Mouse (Mus musculus) thymus, postnatal 10 days (tissue): Measurements from ENCODE around the gene Chd9.
A peak's percentile ranks its signal among the peaks of the same experiment; 100 is the strongest.
"Not testable (repeated sequence)": the region's sequence is repeated elsewhere in the genome, so short reads cannot be mapped to it uniquely, and the experiment has no call there.

Source experiments
- DNase-seq, 2 experiments: peaks; one replicate each; pipeline ENCODE4 v3.0.0; 2021; ENCODE audit warnings: low spot score in 2 of 2

Chd9 gene

DNA sequence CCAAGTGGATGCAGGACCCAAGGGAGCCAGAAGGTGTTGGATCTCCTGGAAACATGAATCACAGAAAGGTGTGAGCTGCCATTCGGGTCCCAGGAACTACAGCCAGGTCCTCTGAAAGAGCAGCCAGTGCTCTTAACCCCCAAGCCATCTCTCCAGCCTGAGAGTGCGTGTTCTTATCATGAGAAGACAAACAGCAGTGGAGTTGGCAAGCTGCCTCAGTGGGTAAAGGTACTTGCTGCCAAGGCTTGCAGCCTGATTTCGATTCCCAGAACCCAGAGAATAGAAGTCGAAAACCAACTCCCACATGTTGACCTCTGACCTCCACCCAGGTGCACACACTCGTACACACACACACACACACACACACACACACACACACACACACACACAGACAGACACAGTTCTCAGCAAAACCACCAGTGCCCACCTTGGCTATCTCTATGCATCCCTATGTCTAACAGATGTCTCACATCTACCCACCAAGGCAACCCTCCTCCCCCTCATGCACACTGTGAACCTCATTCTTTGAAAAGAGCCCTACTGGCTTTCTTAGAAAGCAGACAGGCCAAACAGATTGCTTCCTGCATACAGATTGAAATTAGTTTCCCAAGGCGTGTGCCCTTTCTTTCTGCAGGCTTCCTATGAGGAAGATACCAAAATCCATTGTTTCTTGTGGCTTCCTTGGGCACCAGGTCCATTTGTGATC, 43.4 kb downstream of the Chd9 start:
- DNase-seq, result no peak

DNA sequence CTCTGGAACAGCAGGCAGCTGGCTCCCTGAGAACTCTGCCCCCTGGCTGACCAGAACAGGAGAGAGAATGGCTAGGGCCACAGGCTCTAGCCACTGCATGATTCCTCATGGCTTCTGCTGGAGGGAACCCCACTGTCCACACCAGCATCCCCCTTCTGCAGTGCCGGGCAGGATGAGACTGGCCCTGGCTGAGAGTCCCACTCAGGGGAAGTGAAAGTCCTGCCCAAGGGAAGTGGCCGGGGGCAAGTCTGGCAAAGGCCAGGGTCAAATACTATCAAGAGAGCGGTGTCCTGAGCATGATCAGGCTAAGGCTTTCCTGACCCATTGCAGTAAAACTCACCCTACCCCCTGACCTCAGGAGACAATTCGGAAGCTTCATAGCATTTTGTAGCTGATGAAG, 44.9 kb downstream of the Chd9 start:
- DNase-seq, result no peak

DNA sequence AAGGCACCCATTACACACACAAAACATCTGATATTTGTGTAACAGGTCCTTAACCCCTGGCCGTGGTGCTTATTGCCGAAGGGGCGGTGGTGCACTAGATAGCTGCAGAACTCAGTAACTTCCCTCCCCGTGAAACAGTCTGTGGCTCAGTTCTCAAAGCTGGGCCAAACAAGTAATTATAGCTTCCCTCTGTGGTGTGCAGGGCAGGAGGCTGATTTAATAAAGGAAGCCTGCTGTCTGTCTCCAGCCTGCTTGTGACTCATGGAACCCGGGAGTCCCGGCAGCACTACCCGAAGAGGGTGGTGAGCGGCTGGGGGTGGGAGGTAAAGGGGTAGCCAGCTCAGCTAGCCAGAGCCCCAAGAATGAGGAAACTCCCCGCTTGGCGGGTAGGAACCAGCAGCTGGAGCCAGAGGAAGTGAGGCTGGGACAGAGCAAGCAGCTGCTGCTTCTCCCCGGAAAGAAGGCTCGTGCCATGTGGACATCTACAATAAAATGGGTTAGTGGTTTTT, 48.1 kb downstream of the Chd9 start:
- DNase-seq, result no peak

DNA sequence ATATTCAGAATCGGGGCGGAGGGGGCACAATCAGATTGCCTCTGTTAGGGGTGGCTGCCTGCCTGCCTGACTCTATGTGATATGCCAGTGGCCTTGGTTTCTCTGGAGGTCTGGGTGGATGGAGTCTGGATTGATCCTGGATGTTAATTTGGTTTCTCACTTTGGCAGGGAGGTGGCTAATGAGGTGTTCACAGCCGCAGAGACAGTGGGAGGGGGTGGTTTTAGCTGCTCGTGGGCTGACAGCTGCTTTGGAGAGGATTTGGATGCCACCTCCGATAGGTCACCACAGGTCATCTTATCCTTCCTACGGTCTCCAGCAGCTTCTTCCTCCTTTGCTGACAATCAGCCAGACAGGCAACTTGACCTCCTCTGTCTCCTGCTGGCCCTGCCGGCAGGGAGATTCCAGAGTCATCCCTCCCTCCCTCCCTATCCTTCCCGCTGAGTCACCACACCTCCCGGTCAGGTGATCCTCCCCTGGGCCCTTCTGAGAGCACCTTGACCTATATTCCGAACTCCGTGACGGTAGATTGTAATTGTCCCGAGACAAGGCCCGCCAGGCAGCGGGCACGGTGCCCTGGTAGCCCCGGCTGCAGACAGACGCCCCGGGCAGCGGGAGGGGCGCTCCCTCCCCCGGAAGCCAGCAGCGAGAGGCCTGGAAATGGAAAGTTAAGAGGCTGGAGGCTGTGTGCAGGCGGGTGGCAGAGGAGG, 48.7 kb downstream of the Chd9 start:
- DNase-seq, result peak; percentile 48 to 58

DNA sequence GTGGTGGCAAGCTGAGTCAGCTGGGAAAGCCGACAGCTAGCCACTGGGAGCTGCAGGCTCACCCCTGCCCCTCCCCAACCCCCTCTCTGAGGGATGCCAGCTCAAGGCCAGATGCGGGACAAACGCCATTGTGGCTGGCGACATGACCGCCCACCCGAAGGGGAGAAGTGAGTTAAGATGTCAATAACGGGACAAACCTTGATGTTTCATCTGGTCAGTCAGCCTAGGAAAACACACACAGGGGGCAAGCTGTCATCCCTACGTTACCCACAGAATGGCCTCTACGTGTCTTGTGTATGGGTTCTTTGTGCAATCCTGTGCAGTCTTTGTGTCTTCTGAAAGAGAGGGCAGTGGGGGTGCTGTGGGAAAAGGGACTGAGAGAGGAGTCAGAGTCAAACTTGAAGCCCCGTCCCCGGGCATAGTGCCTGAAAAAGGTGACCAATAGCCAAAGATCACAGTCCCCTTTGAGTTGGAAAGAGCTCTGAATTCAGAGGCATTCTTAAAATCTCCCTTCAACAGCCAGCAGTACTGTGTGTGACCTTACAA, 49.4 kb downstream of the Chd9 start:
- no peak for DNase-seq

DNA sequence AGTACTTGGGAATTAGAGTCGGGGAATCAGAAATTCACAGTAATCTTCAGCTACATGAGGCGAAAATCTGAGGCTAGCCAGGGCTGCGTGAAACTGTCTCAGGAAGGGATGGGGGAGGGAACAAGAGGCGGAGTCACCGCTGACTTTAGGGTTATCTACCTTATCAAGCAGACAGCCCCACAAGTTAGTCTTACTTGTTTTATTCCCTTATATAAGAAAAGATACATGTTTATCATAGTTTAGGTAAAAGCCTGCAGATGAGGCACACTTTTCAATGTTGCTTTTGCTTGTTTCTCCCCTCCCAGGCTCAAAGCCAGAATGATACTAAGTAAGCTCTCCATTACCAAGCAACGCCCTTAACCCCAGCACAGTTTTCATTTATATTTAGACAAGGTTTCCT, 50.4 kb downstream of the Chd9 start:
- no peak for DNase-seq

DNA sequence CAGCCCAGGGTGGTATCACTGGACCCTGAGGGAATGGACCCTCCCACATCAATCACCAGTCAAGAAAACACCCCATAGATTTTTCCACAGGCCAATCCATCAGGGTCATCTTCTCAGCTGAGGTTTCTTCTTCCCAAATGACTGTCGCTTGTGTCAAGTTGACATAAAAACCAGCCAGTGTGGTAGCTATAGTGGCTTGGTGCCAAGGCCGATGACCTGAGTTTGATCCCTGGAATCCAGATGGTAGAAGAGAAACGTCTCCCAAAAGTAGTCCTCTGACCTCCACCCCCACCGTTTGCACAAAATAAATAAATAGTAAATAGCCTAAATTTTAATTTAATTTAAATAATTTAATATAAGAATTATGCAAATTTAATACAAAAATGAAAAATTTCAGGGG, 51.9 kb downstream of the Chd9 start:
- DNase-seq, result no peak

DNA sequence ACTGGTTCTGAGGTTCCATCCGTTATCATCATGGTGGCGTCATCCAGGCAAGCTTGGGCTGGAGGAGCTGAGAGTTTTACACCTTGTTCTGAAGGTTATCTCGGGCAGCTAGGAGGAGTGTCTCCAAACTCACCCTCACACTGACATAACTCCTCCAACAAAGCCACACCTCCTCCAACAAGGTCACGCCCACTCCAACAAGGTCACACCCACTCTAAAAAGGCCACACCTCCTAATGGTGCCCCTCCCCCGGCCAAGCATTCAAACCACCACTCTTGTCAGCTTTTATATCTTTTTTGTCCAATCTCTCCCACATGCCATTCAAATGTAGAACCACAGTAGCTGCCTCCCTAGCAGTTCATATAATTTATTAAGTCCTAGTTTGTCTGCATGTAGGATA, 53.0 kb downstream of the Chd9 start:
- DNase-seq, result no peak

DNA sequence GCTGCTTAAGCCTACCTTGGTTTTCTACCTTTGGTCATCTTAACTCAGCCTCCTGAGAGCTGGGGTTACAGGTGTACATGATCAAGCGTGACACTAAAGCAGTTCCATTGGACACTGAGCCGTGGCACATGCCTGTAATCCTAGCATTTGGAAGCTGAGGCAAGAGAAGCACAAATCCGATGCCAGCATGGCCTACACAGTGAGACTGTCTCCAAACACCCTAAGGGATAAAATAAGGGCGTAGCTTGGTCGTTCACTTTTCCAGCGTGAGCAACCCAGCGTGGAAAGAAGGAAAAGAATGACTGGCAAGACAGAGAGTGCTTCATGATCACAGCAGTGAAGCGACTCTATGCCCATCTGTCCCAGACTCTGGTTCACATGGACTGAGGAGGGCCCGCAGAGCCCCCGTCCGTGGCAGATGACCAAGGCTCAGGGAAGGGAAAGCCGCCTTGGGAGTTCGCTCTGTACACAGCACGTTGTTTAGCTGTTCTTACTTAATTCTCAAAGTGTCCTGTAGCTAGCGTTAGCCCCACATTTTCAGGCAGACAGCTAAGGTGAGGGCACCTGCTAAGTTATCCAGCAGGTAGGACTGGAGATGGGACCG, 54.0 kb downstream of the Chd9 start:
- no peak for DNase-seq

DNA sequence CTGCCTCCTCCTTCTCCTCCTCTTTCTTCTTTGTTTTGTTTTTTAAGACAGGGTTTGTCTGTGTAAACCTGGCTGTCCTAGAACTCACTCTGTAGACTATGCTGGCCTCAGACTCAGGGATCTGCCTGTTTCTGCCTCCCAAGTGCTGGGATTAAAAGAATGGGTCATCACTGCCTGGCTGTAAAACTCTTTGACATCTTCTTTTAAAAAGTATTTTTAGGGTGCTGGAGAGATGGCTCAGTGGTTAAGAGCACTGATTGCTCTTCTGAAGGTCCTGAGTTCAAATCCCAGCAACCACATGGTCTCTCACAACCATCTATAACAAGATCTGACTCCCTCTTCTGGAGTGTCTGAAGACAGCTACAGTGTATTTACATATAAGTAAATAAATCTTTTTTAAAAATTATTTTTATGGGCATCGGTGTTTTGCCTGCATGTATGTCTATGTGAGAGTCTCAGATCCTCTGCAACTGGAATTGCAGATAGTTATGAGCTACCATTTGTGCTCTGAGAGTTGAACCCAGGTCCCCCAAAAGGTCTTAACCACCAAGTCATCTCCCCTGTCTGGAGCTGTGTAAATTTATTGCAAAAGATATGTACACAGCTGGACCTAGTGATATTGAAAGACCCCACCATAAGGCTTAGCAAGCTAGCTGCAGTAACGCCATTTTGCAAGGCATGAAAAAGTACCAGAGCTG, 57.7 kb downstream of the Chd9 start:
- no peak for DNase-seq

DNA sequence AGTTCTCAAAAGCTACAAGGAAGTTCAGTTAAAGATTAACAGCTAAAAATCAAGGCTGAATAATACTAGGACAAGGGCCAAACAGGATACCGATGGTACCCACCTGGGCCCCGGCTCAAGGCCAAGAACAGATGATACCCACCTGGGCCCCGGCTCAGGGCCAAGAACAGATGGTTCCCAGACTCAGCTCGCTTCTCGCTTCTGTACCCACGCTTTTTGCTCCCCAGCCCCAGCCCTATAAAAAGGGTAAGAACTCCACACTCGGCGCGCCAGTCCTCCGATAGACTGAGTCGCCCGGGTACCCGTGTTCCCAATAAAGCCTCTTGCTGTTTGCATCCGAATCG, 58.2 kb downstream of the Chd9 start:
- not testable (repeated sequence) for DNase-seq

DNA sequence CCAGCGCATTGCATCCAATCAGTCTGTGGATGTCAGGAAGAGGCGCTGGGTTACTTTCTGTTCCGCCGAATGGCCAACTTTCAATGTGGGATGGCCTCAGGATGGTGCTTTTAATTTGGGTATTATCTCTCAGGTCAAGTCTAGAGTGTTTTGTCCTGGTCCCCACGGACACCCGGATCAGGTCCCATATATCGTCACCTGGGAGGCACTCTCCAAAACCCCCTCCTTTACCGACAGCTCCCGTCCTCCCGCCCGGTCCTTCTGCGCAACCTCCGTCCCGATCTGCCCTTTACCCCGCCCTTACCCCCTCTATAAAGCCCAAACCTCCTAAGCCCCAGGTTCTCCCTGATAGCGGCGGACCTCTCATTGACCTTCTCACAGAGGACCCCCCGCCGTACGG, 59.2 kb downstream of the Chd9 start:
- not testable (repeated sequence) for DNase-seq

DNA sequence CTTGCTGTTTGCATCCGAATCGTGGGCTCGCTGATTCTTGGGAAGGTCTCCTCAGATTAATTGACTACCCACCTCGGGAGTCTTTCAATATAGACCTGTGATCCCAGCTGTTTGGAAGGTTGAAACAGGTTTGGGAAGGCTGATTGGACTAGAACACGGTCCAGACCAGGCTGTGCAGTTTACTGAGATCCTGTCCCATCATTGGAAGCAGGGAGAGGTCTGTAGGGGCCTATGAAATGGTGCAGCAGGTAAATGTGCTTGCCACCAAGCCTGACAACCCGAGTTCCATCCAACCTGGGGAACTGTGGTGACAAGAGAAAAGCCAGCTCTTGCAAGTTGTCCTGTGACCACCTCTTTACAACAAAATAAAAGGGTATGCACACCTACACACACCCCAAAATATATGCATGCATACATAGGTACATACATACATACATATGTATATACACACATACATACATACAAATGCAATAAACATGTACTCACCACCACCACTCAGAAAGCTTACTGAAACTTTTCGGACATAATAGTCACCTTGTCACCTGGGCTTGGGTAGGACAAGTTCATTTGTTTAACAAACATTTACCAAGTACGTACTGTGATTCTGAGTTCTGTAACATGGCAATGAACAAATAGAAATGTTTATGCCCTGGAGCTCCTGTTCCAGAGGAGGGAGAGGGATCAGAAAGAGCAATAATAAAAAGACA, 63.9 kb downstream of the Chd9 start:
- no peak for DNase-seq

DNA sequence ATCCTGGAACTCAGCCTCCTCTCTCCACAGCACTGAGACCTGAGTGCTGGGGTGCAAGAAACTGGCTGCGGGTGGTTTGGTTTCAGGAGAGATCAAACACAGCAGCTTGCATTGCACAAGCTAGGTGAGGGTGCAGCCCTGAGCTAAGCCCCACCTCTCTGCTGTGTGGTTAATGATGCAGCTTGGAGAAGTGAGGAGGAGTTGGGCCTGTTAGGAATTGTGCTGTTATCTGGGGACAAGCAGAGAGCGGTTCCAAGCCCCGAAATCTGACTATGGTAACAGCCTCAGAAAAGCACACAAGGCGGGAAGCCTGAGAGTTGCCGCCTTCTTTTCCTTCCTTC, 64.4 kb downstream of the Chd9 start:
- no peak for DNase-seq

DNA sequence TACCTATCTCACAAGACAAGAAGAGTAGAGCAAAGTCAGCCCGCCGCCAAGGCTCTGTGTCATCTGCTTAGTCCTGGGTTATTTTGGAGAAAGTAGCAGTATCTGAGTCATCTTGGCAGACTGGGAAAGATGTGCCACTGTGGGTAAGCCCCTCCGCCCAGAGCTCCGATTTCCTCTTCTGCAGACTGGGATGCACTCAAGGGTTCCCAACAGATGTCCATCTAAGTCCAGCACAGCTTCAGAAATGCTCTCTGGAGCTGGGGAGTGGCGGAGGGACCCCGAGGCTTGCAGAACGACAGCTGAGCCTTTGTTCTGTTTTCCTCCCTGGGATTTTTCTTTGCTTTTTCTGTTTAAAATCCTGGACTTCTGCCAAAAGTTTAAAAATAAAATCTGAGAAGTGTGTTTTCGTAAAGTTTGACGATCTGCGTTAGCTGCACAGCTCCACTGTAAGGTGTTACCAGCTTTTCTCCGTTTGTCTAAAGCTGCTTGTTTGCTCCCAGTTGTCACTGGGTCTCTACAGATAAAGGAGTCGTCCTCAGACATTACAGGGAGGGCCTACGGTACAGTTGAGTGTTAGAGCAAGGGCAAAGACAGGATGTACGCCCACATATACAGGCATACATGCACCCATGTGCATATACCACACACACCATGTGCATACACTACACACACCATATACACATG, 66.2 kb downstream of the Chd9 start:
- DNase-seq, result no peak

DNA sequence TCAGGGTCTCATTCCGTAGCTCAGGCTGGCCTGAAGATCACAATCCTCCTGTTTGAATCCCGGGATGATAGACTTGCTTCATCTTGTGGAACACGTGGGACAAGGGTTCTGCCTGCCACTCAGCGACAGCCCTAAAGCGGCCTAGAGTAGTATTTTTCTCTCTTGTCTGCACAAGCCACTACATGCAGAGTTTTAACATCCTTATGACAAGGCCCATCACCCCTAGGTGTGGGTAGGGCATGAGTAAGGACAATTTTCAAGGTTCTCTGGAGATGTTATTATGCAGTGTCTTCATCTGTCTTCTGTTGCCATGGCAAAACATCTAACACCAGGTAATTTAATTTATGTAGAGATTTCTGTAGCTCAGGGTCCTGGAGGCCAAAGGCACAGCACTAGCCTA, 69.2 kb downstream of the Chd9 start:
- DNase-seq, result no peak

DNA sequence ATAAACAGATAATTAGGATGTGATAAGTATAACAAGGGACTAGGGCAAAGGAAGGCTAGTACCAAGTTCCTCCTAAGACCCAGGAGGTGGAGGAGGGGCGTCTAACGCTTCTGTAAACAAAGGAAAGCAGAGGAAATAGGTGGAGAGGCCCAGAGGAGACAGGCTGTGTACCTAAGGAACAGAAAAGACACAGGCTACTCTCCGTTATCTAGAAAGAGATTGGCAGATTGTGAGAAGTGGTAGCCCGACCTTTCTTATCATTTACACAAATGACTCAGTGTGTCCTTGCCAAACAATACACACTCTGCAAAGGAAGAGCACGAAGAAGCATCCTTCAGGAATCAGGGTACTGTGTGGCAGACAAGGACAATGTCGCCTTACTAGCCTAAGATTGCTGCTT, 70.4 kb downstream of the Chd9 start:
- no peak for DNase-seq

DNA sequence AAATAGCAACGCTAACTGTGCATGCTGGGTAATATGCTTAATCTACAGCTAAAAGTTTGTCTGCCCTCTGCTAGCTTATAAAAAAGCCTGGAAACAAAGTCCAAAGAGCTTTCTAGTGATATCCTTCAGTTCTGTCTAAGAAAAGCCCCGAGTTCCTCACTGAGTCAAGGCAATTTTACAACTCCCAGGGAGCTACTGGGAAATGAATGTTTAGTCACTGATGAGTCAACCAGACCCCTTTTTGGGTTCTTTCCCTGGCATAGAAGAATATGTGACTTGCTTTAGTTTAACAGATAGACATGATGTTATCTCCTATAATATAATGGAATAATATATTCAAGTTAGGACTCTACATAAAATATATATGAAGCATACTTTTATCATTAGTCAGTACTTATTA, 73.8 kb downstream of the Chd9 start:
- DNase-seq, result no peak

DNA sequence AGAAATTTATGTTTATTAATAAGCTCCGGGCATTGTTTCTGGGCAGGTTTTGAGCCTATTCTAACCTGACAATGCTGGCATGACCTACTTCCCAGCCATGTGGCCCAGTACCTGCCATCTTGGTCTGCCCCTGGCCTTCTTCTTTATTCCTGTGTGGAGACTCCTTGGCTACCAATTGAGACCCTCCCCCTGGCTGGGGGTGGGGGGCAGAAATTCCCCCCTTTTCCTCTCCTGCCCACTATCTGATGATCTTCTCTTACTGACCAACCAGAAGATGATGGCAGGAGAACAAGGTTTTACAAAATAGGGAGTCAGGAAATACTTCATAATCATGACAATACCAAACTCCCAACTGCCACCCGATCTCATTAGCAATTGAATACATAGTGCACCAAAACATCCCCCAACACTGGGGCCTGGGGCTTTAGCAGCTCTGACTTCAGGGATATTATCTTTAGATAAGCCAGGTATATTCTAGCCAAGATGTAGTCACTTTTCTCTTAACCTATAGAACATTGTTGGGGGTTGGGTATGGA, 76.1 kb downstream of the Chd9 start:
- no peak for DNase-seq

DNA sequence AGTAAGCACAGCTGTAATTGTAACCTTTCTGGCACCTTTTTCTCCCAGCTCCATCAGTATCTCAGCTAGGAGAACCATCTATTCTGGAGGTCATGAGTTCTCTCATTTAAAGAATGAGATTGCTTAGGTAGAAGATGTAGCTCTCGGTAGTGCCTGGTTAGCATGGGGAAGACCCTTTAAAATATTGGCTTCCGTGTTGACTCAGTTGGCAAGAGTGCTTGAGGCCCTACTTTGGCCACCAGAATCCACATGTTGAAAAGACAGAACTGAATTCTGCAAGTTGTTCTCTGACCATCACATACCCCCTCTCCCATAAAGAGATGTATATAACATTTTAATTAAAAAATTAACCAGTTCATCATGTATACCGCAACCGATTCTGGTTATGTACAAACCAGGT, 78.8 kb downstream of the Chd9 start:
- no peak for DNase-seq

DNA sequence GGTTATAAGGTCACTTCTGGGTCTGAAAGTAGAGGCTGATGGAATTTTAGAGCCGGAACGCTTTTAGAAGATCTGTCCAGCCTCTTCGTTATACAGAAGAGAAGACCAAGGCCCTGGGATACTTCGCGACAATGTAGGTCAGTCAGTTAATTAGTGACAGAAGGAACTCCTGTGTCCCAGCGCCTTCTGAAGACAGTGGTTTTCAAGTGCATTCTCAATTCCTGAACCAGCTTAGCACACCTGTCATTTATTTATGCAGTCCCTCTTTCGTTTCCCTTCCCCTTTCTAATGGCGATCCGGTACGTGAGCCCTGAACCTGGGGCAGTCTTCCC, 79.3 kb downstream of the Chd9 start:
- no peak for DNase-seq
